Mouse (Mus musculus): ENCODE measurements around the gene Palm2.

Gene Palm2

DNA sequence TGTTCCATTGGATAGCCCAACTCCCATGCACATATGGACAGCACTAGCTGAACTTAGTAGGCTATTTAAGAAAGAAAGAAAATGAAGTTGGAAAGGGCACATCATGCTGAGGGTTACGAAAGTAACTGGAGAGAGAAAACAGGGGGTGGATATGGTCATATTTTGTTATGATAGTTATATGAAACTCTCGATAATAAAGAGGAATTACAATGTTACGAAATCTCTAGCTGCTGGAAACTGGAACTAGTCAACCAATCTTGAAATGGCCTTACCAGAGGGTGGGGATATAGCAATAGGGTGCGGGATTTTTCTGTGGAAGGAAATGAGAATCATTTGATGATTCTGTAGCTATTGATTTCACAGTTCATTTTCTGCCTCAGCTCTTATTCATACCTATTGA is 180.6 kb downstream of the Palm2 start:
- DNase-seq (ENCODE audit: low spot score): no peak

GRCm38 (mm10) chr4:57618743-57619142 is 184.7 kb downstream of the Palm2 start:
- no peak for DNase-seq (ENCODE audit: low spot score)

GRCm38 (mm10) chr4:57622816-57623215 is 188.8 kb downstream of the Palm2 start:
- DNase-seq (ENCODE audit: low spot score): no peak

- DNase-seq (ENCODE audit: low spot score): no peak
These were observed 190.8 kb downstream of the Palm2 start for GRCm38 (mm10) chr4:57624819-57625218.

- no peak for DNase-seq (ENCODE audit: low spot score)
These were observed 191.3 kb downstream of the Palm2 start for GRCm38 (mm10) chr4:57625306-57625705.

DNA sequence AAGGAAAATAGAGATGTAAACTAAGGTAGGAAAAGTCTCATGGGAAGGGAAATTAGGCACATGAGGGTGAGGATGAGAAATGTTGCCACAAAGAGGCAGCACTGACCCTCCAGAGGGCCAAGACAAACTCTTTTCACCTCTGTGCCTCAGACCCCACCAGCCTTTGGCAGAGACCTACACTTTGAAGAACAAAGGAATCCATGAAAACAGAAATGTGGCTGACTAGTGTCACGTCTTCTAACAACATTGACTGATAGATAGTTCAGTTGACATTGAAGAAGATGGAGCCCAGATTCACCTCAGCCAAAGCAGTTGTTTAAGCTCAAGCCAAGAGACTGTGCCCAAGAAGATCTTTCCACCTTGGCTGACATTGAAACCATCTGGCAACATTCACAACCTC is 191.7 kb downstream of the Palm2 start:
- DNase-seq (ENCODE audit: low spot score): no peak

- DNase-seq (ENCODE audit: low spot score): no peak
These were observed 192.9 kb downstream of the Palm2 start for GRCm38 (mm10) chr4:57626921-57627320.

GRCm38 (mm10) chr4:57632386-57632785 is 198.3 kb downstream of the Palm2 start:
- DNase-seq (ENCODE audit: low spot score): no peak

GRCm38 (mm10) chr4:57633052-57633451 is 199.0 kb downstream of the Palm2 start:
- no peak for DNase-seq (ENCODE audit: low spot score)

DNA sequence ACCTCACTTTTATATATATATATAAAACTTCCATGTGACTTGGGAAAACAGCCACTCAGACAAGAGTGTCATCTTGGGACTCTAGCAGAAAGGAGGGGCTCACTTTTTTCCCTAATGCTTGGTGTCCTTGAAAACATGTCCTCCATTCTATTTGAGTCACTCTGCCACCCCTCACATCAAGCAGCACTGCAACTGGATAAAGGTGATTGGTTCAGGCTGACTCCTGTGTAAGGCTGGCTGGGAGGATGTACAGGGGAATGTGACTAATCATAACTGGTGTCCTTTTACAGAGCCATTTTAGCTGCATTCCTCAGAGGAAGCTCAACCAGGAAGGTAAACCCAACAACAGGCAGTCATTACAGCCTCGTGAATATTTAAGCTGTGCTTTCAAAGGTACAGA is 200.9 kb downstream of the Palm2 start:
- DNase-seq (ENCODE audit: low spot score): no peak

- no peak for DNase-seq (ENCODE audit: low spot score)
These were observed 202.9 kb downstream of the Palm2 start for GRCm38 (mm10) chr4:57636782-57637482.

DNA sequence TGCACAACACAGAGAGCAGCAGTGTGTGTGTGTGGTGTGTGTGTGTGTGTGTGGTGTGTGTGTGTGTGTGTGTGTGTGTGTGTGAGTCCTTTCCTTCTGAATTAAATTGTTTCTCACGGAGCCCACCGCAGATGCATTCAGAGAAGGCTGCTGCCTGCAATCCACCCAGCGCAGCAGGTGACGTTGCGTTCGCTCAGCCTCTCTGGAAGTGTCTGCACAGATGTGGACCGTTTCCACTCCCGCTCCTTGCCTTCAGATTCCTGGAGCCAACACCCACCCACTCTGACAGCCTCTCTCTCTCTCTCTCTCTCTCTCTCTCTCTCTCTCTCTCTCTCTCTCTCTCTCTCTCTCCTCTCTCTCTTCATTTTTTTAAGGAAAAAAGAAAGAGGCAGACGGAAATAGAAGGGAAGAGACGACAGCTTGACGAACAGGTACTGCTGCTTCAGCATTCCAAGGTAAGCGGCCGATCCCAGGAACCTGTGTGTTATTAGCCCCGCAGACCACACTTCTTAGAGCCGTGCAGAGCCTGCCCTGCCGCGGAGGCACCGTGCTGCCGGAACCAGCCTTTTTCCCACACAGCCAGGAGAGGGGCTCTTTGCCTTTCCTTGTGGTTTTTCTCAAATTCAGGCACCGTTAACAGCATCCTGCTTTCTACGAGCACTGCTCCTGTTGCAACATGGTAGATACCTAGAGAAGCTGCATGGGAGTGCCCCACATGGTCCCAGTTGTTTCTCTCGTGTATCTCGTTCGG is 203.8 kb downstream of the Palm2 start:
- DNase-seq (ENCODE audit: low spot score): no peak

DNA sequence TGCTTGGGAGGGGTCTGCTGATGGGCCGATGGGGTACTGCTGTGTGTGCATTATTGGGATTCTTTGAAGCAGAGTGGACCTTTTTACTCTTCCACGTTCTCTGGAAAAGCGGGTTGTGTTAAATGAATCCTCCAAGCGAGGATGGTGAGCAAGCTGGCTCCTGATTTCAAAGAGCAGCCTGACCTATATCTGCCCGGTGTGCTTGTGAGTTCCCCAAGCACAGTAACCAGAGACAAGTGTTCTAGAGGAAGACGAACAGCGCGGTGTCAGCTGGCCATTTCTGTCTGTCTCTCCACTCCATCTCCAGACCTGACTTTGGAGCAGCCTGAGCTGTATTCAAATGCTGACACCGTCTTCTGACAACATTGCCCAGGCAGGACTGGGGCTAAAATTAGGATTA is 204.9 kb downstream of the Palm2 start:
- DNase-seq (ENCODE audit: low spot score): no peak

DNA sequence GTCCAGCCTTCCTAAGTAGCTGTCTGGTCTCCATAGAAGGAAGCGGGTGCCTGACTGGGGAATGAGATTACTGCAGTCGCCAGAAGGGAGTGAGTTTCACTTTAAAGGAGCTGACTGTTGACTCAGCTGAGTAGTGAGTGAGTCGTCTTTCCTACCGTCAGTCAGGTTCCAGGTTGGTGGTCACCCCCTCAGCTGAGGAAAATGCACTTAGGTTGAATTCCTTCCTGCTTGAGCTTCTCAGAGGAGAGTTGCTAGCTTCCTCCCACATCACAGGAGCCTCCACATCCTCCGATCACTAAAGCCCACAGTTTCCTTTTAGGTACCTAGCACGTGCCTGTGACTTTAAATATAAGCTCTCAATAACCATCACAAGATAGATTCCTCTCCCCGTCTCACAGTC is 206.2 kb downstream of the Palm2 start:
- no peak for DNase-seq (ENCODE audit: low spot score)

GRCm38 (mm10) chr4:57640971-57641370 is 206.9 kb downstream of the Palm2 start:
- no peak for DNase-seq (ENCODE audit: low spot score)

GRCm38 (mm10) chr4:57650994-57651393 is 216.9 kb downstream of the Palm2 start:
- DNase-seq (ENCODE audit: low spot score): no peak

GRCm38 (mm10) chr4:57651547-57651946 is 217.5 kb downstream of the Palm2 start:
- no peak for DNase-seq (ENCODE audit: low spot score)

GRCm38 (mm10) chr4:57652185-57652904 is 218.3 kb downstream of the Palm2 start:
- DNase-seq (ENCODE audit: low spot score): no peak

DNA sequence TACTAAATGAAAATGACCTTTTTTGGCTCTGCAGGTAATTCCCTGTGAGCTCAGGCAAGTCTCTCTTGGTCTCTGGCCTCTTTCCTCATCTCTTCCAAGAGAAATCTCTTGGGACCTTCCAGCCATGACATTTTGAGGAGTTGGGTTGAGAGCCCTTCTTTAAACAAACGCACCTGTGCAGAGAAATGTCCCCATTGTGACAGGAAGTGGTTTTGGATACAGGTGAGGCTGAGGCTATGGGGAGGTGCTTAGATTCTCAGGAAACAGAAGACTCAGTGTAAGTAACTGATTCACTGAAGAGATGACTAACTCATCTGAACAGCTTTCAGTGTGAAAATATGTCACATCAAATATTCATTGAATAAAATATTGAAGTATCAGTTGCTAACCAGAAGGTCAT is 221.9 kb downstream of the Palm2 start:
- no peak for DNase-seq (ENCODE audit: low spot score)

DNA sequence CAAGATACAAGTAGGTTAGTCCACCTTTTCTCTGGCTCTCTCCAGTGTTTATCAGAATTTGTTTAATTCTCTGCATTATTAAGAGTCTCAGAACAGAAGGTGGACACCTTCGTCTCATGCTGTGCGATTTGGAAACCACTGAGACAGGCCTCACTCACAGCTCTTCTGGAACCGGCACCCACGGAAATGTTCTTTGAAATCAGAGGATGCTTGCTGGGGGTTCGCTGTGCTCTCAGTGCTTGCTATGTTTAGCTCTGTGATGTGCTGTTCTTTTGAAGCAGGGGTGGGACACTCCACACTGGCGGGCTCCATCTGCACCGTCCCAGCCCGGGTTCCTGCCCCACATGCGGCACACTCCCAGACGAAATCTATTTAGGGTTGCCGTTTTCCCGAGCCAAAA is 222.3 kb downstream of the Palm2 start:
- no peak for DNase-seq (ENCODE audit: low spot score)

GRCm38 (mm10) chr4:57656861-57657260 is 222.8 kb downstream of the Palm2 start:
- no peak for DNase-seq (ENCODE audit: low spot score)

- DNase-seq (ENCODE audit: low spot score): no peak
These were observed 226.4 kb downstream of the Palm2 start for GRCm38 (mm10) chr4:57660470-57660869.

- no peak for DNase-seq (ENCODE audit: low spot score)
These were observed 232.1 kb downstream of the Palm2 start for GRCm38 (mm10) chr4:57666101-57666500.

Data from ovary, postnatal 36 days (tissue).